Mouse (Mus musculus): ENCODE measurements around the gene Sema3a. TPM values are rescaled to one million over a fixed set of nuclear protein-coding genes. Genes with fewer than 3 reads are reported as not detected.

The Sema3a gene
- total RNA-seq (2023), result not detected

GRCm38 (mm10) chr5:13125241-13125692 is at the start of gene Sema3a:
Gene Sema3a, plus strand, starts transcription at chr5:13125414.

Data from monocyte, adult 59 days (primary cell).